Mouse (Mus musculus): ENCODE data around the gene Cyb5r2.

DNA sequence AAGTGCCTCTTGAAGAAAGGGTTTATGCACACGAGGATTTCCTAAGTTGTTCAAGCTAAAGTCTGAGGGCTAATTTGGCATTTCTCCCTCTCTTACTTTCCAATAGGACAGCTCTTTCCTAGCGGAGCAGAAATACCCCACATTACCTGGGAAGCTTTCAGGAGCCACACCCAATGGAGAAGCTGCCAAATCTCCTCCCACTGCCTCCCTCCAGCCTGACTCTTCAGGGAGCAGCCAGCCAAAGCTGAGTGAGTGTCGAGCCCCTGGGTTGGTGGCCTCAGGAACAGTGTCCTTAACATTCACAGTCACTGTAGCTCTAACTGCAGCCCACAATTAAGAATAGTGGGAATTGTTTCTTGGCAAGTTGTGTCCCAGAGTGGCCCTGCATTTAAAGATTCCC, 30.3 kb downstream of the Cyb5r2 start:
- TF ChIP-seq CTCF (IDR thresholded peaks at IDR 0.05; ENCODE audit: insufficient read depth, low read depth, low read length), result no peak
- TF ChIP-seq POLR2A (IDR thresholded peaks at IDR 0.05; ENCODE audit: insufficient read depth, low read depth, low read length), result no peak

All from olfactory bulb, adult 2 months (tissue).